Mouse (Mus musculus) Patski (cell line): Measurements from ENCODE around the gene Ints3. TPM values are rescaled to one million over a fixed set of nuclear protein-coding genes. Genes with fewer than 3 reads are reported as not detected.
A peak's percentile ranks its signal among the peaks of the same experiment; 100 is the strongest.

Experiments used
- ATAC-seq: fragments of 100-300 bp; one replicate; pipeline ENCODE4 v1.8.0; 2021
- CTCF ChIA-PET: fragments of 350-600 bp; sonication (Branson Sonifier 250); formaldehyde crosslinking; loops from one replicate; lab custom pipeline; 2022; ENCODE audit warnings: inconsistent platforms; lab: Charles Lee
- POLR2A ChIA-PET: fragments of 350-600 bp; sonication (Branson Sonifier 250); formaldehyde crosslinking; loops from one replicate; lab custom pipeline; 2022; ENCODE audit warnings: antibody characterized with exemption, inconsistent platforms; lab: Charles Lee
- DNase-seq: peaks from one replicate; pipeline ENCODE4 v3.0.0-alpha.2; 2011; ENCODE audit warnings: low read depth, low spot score
- H3K27me3 ChIP-seq: fragments of 371-371 bp; one replicate; pipeline ENCODE4 v1.5.1; 2021
- CTCF ChIP-seq: fragments of 100-300 bp; IDR thresholded peaks from one replicate; pipeline ENCODE4 v1.5.1; 2021
- in situ Hi-C: fragments of 300-500 bp; cut with MboI; formaldehyde crosslinking; loops from 3 replicates; pipeline ENCODE4 v1.11.1; 2018; ENCODE audit warnings: low pct_unique_long_range_greater_than_20kb, mixed read lengths
- polyA plus RNA-seq: library from polyadenylated mRNA; unstranded; gene quantifications from one replicate; pipeline ENCODE4 v1.2.3, GENCODE M21; 2021

The Ints3 gene
- polyA plus RNA-seq, 1 experiment from 2014 or later = 77.8 TPM

DNA sequence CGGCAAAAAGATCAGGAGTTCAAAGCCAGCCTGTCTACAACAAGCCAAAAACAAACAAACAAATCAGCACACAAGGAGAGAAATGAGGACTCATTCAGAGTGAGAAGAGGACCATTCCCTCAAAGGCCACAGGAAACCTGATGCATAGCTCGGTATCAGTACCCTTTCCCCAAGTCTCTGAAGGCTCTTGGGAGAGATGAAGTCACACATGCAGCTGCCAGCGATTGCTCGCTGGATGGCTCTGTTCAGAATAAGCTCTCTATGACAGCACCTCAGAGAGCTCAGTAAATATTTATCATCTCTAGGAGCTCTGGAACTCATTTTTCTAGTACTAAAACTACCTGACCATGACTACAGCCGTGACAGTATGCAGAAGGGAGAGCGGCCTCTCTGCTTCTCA, 5.2 kb downstream of the Ints3 start:
- ChIA-PET POLR2A (no interaction called here), CTCF (interaction anchor here (1.0 kb wide), 1 partner anchor 40 kb away, joined by 5 read pairs; no protein-coding TSS in a partner anchor)
- DNase-seq = no peak
- ATAC-seq = no peak
- in situ Hi-C loops = no loop called here
- H3K27me3 ChIP-seq = no peaks in the 10 kb centered on the region
- TF ChIP-seq CTCF = no peak

DNA sequence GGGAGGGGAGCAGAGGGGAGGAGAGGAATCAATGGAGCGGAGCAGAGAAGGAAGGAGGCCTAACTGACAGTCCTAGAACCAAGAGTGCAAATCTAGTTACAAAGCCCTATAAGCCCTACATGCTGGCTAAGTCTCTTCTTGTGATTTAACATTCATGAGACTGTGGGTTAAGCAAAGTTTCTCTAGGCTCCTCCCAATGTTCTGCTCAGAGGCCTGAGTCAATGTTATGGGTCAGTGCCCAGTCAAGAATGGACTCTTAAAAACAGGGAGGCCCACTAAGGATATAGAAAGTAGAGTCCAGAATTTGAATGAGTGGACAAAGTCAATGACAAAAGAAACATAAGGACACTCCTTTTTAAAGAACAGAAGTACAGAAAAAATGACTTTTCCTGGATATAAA, 5.8 kb downstream of the Ints3 start:
- DNase-seq = no peak
- ChIA-PET POLR2A (interaction anchor here (1.6 kb wide), 1 partner anchor 33 kb away, joined by 3 read pairs; no protein-coding TSS in a partner anchor), CTCF (interaction anchor here (2.0 kb wide), 1 partner anchor 11 kb away, joined by 6 read pairs; no protein-coding TSS in a partner anchor)
- in situ Hi-C loops = no loop called here
- no peak for TF ChIP-seq CTCF
- no peaks in the 10 kb centered on the region for H3K27me3 ChIP-seq
- ATAC-seq = no peak

DNA sequence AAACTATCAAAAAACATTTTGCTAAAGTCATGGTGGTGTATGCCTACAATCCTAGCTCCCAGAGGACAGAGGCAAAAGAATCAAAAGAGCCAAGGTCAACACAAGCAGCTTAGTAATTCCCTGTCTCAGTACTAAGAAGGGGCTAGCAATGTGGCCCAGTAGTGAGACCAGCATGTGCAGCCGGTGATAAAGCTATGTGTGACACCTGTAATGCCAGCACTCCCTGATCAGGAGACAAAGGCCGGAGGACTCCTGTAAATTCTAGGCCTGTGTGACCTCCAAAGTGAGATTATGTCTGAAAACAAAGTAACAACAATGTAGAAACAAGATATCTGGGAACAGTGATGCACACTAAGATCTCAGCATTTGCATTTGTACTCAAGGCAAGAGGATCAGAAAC, 7.9 kb downstream of the Ints3 start:
- in situ Hi-C loops = no loop called here
- ATAC-seq (no peak), DNase-seq (no peak)
- TF ChIP-seq CTCF = no peak
- CTCF ChIA-PET = interaction anchor here (1.3 to 2.0 kb wide), 3 partner anchors 9 to 30 kb away, joined by 3 to 6 read pairs (median 4); no protein-coding TSS in a partner anchor
- POLR2A ChIA-PET = interaction anchor here (0.7 kb wide), 1 partner anchor 36 kb away, joined by 3 read pairs; no protein-coding TSS in a partner anchor
- H3K27me3 ChIP-seq = no peaks in the 10 kb centered on the region

DNA sequence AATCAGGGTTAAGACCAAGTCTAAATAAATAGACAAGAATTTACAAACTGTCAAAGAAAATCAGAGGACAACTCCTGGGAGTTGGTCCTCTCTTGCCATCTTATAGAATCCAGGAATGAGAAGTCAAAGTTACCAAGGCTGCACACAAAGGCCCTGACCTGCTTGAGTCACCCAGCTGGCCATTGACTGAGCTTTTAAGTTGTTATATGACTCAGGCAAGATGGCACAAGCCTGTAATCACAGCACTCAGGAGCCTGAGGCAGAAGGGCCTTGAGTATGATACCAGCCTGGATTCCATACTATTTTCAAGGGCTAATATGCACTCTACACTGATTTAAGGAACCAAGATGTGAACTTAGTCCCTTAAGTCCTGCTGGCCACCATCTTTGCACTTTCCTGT, 9.9 kb downstream of the Ints3 start:
- POLR2A ChIA-PET = no interaction called here

DNA sequence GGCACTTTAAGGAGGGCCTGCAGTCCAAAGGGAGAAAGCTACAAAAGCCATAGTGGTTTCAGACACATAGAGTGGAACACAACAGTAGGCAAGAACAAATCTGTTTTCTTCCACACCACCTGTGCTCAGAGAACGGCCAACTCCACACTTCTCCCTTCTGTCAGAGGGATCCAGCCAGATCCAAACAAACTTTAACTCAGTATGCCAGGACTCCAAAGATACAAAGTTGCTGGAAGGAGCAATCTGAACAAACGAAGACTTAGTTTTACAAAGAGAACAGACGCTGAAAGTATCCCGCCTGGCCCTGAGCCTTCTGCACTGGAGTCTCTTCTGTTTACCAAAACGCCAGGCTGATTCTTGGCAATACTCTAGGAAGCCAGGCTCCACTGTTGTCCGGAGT, 12.7 kb downstream of the Ints3 start:
- CTCF ChIA-PET = interaction anchor here (0.8 to 2.3 kb wide), 3 partner anchors 9 to 46 kb away, joined by 3 to 7 read pairs (median 3); no protein-coding TSS in a partner anchor

More for the DNA sequence above, 9.9 kb downstream of the Ints3 start:
- TF ChIP-seq CTCF = no peak
- no peaks in the 10 kb centered on the region for H3K27me3 ChIP-seq
- CTCF ChIA-PET = interaction anchor here (1.0 to 2.8 kb wide), 6 partner anchors 9 to 131 kb away, joined by 3 to 17 read pairs (median 4); partner anchors contain the start of genes Gatad2b and Ints3
- DNase-seq (no peak), ATAC-seq (no peak)
- in situ Hi-C loops = no loop called here

DNA sequence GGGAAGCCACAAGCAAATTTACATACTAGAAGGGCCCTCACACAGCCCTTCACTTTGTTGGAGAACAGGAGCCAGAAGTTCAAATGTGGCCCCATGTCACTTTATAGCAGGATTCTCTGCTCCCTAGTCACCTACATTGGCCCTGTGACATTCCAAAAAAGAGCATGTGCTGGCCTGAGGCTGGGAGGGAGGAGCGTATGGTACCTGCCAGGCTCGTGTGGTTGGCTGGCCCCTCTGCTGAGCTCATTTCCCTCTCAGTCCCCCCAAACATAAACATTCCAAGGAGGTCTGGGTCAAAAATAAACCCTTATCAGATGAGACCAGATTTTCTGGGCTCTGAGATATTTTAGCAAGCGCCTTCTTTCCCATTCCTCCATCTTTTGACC, 20.4 kb downstream of the Ints3 start:
- DNase-seq (no peak), ATAC-seq (no peak)
- ChIA-PET CTCF (interaction anchor here (0.7 to 12.9 kb wide), 17 partner anchors 10 to 296 kb away, joined by 3 to 100 read pairs (median 5); partner anchors contain the start of gene Npr1), POLR2A (interaction anchor here (1.1 kb wide), 1 partner anchor 53 kb away, joined by 6 read pairs; no protein-coding TSS in a partner anchor)
- in situ Hi-C loops = loop anchor here (10.0 kb wide), 1 partner anchor 292 kb away; no protein-coding TSS in a partner anchor
- TF ChIP-seq CTCF = no peak
- no peaks in the 10 kb centered on the region for H3K27me3 ChIP-seq

More for the DNA sequence above, 12.7 kb downstream of the Ints3 start:
- in situ Hi-C loops = no loop called here
- ATAC-seq (no peak), DNase-seq (no peak)
- TF ChIP-seq CTCF = no peak
- no peaks in the 10 kb centered on the region for H3K27me3 ChIP-seq
- POLR2A ChIA-PET = interaction anchor here (0.5 kb wide), 1 partner anchor 340 kb away, joined by 3 read pairs; no protein-coding TSS in a partner anchor

DNA sequence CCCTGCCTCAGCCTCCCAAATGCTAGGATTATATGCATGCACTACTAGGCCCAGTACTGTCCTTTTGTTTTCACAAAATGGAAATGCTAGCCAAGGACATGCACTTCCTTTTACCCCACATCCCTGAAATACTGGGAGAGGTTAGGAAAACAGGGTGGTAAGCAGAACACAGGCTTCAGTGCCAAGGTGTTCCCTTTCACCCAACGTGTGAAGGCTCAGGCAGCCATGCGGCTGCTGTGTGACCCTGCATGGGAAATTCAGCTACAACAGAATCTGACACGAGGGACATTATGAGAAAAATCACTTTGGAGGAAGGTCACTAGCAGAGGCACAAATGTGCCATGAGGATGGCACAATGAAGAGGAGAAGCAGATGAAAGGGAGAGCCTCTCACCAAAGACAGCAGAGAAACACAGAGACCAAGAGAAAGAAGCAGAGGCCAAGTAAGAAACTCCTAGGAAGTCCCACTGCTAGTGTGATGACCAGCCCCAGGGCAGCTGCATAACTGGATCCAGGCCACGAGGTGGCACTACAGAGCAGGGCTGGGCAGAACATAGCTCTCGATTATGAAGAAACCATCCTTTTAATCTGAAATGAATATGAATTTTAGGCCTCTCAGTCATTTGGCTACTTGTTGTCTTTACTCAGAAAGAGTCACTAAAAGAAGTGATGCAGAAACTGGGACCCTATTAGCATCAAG, 21.0 kb downstream of the Ints3 start:
- in situ Hi-C loops = loop anchor here (10.0 kb wide), 1 partner anchor 292 kb away; no protein-coding TSS in a partner anchor
- ATAC-seq (peak; percentile 47), DNase-seq (no peak)
- peak; percentile 99 for TF ChIP-seq CTCF
- ChIA-PET CTCF (interaction anchor here (0.7 to 12.9 kb wide), 21 partner anchors 8 to 297 kb away, joined by 3 to 100 read pairs (median 5); partner anchors contain the start of gene Npr1), POLR2A (interaction anchor here (1.1 kb wide), 1 partner anchor 54 kb away, joined by 6 read pairs; no protein-coding TSS in a partner anchor)
- H3K27me3 ChIP-seq = no peaks in the 10 kb centered on the region

DNA sequence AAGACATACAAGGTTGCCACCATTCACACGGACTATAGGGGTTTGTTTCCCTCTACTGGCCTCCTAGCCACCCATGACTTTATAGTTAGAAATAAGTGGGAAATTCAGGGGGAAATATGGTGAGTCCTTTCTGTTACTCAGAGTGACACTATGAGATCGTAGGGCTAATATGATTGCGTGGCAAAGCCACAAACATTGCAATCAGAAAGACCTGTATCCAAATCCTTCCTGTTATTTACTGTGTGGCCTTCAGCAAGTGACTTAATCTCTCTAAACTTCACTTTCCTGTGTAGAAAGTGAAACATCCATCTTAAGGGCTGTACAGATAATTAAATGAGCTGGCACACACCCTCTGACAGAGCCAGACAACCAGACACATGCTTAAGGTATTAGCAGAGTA, 24.7 kb downstream of the Ints3 start:
- TF ChIP-seq CTCF = no peak
- POLR2A ChIA-PET = interaction anchor here (1.0 kb wide), 1 partner anchor 8 kb away, joined by 5 read pairs; no protein-coding TSS in a partner anchor
- no peak for DNase-seq
- ATAC-seq = no peak
- CTCF ChIA-PET = interaction anchor here (1.0 to 12.9 kb wide), 5 partner anchors 11 to 60 kb away, joined by 3 to 100 read pairs (median 4); no protein-coding TSS in a partner anchor
- no peaks in the 10 kb centered on the region for H3K27me3 ChIP-seq
- in situ Hi-C loops = no loop called here

DNA sequence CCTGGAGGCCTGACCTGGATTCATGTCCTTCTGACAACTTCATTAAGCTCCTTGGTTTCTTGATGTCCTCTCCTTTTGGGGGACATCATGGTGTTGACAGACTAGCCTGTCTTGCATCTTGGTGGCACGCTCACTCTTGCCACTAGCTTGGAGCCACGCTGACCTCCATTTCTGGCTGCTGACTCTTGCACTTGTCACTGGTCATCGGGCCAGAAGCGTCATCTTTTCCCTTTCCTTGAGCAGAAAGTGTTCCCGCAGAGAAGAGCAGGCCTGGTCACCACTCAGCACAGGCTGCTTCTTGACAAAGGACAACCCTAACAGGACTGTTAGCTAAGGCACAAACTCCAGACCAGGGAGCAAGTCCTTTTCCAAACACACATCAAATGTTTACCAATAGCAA, 27.0 kb downstream of the Ints3 start:
- in situ Hi-C loops = no loop called here
- no peak for DNase-seq
- no peak for ATAC-seq
- no peaks in the 10 kb centered on the region for H3K27me3 ChIP-seq
- TF ChIP-seq CTCF = no peak
- POLR2A ChIA-PET = no interaction called here
- CTCF ChIA-PET = interaction anchor here (2.1 to 12.9 kb wide), 3 partner anchors 8 to 63 kb away, joined by 8 to 100 read pairs (median 9); no protein-coding TSS in a partner anchor

DNA sequence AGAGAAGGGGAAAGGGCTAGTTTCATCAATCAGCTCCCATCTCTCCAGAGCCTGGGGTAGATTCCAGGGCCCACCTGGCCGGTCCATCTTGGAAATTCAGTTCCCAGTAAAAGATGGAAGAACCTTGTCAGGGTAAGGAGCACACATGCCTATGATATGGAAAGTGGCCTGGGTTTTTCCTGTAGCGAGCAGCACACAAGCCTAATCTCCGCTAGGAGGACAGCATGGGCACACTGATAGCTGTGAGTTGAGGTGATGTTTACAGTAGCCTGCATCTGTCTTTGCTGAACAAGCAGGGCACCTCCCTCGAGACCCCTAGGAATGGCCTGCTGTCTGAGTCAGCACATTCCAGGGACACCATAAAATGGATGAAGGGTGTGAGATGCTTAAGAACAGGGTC, 28.8 kb downstream of the Ints3 start:
- in situ Hi-C loops = no loop called here
- no peaks in the 10 kb centered on the region for H3K27me3 ChIP-seq
- POLR2A ChIA-PET = interaction anchor here (0.6 to 1.2 kb wide), 3 partner anchors 12 to 342 kb away, joined by 3 to 6 read pairs (median 3); partner anchors contain the start of gene Ints3
- TF ChIP-seq CTCF = no peak
- DNase-seq (no peak), ATAC-seq (no peak)
- CTCF ChIA-PET = interaction anchor here (0.8 to 12.9 kb wide), 3 partner anchors 11 to 64 kb away, joined by 3 to 100 read pairs (median 5); no protein-coding TSS in a partner anchor
